Mouse (Mus musculus) mesoderm, embryonic 11.5 days (tissue): ENCODE results near the gene Neb.

Experiments used
- DNase-seq: peaks from one replicate; pipeline ENCODE4 v3.0.0-alpha.2; 2012; ENCODE audit warnings: low read depth, low spot score

The Neb gene

DNA sequence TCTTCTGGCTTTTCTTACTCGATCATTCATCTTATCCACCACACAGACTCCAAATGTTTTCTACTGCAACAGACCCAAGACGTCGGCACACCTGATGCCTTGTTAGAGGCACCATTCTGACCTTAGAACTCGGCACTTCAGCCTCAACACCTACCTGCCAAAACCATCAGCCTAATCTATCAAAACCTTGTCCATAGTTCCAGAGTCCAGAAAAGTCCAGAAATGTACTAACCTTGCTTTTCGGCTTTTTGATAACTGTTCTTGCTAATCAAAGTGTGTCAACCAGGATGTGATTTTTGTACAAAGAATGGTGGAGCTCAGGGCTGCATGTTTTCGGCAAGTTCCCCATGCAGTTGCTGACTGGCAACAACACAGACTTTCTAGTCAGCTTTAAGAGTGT is 3.6 kb downstream of the Neb start:
- DNase-seq, result no peak

DNA sequence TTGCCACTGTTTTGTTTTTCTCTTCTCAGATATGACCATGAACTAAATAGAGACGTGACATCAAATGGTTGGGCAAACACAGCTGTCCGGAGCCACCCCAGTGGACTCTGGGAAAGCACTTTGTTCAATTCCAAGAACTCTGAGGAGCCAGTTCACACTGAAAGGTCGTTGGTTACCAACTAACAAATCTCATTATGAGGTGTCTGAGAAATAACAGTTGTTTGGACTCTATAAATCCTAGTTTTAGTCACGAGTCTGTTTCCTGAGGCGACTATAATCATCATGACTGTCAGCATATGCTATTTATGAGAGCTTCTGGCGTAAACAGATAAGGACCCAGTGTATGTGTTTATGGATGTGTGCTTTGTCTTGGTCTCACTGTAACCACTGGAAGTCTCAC is 5.8 kb downstream of the Neb start:
- no peak for DNase-seq

DNA sequence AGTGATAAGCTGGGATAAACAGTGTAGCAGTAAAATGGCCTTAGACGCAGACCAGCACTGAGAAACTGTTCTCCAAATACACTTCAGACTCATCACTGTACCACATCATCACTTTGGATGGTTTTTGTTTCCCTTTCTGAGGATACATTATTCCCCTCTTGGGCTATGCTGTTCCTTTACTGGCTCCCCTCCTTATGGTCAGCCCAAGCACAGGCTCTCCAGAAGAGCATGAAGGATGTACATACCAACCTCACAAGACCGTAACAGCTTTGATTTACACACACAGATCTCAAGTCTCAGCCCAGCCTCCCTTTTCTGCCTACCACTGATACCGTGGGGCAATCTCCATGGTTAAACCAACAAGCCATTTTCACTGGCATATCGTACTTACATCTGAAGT is 6.2 kb downstream of the Neb start:
- no peak for DNase-seq

DNA sequence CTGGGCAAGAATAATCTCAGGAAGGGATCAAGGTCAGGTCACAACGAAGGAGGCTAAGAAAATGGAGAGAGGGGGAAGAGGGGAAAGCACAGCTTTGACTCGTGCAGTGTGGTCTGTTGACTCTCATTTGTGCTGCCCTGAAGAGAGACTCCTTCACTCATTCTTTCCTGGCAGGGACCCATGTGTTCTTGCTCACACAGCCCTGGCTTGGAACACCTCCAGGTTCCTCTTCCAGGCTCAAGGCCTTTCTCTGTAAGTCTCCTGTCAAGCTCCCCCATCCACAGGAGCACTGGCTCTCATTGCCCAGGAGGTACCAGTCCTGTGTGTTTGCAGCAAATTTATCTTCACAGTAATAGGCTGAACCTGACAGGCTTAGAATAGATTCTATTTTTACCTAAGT is 7.2 kb downstream of the Neb start:
- DNase-seq, result no peak

DNA sequence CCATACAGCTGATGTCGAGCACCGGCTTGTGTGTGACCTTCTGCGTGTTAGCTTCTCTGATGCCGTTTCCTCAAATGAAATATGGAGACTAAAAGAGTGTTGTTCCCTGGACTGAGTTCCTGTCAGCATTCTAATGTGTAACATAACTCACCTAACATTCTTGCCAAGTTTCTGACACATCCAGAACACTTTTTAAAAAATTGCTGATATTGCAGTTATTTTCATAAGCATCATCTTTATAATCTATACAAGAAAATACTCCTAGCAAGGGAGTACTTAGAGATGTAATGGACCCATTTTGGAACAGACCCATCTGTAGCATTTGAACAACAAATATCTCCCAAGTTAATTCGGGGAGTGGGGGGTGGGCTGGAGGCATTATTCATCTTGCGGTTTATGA is 8.7 kb downstream of the Neb start:
- DNase-seq, result no peak

DNA sequence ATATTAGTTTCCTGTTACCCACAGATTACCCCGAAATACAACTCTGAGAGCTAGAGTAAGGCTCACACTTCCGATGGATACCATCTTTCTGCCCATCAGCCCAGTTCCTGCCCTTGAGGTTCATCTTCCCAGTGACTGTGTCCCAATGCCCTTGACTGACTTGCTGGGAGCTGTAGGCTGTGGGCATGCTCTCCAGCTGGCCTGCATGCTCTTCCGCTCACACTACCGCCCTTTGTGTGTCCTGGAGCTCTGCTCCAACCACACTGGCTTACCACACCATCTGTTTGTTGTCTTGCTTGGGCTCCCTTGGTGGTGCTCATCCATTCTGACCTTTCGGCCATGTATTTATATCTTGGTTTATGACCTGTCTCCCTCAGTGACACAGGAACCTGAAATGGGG is 10.6 kb downstream of the Neb start:
- DNase-seq, result no peak

DNA sequence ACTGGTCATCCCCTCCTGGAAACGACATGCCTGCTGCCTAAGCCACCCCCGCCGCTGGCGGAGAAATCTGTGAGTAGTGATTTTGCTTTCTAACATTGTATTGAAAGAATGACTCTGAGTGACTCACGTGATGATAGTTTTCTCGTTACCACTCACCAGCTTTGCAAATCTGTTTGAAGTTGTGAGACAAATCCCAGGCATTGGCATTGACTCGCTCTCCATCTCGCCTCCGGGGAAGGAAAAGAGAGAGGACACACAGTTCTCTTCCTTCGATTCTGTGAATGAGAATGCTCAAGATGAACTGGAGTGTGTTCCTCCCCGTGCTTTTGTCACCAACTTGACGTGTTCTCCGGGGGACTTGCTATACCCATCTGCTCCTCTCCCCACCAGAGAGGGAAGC is 11.0 kb downstream of the Neb start:
- DNase-seq, result no peak

DNA sequence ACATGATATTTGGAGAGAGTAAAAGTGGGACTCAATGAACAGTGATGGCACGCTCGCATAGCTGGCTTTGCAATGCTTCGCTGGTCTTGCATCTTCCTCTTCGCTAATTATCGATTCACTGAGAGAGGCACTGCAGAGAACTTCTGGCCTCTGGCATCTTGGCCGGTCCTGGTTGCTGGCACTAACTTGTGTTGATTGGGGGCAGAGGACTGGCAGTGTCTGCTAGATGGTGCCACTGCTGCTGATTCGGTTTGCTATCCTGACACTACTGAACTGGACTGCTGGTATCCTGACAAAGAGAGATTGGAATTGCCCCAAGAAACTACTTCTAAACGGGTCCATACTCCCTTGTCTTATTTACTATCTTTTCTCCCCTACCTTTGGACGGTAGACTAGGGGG is 17.2 kb downstream of the Neb start:
- no peak for DNase-seq

DNA sequence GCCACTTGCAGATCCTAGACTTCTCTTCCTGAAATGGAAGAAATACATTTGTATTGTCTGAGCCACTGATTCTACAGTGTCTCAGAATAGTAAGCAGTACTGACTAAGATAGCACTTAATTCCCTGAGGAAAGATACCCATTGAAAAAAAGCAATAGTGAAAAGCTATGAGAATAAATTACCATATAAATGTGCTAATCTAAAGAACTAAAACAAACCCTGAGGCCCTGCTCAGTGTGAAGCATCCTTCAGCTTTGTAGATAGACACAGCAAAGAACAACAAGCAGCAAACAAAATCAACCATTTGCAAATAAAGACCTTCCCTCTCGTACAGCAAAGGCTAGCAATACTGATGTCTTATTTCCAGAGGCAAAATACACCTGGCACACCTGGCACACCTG is 18.6 kb downstream of the Neb start:
- no peak for DNase-seq

DNA sequence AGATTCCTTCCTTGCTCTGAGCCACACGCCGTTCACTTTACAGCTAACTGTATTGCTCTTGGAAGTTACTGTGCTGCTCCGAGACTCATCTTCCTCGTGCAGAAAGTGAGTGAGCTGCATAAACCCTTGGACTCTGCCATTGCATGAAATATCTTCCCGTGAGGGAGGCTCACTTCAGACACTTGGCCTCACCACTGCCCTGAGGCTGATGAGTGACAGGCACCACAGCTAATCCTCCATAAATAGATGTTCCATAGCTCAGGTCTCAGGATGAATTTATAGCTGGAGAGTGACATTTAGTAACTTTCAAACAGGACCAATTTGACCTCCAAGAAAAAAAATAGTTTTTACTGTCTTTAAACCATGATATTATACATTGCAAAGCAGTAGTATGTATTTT is 20.1 kb downstream of the Neb start:
- no peak for DNase-seq

DNA sequence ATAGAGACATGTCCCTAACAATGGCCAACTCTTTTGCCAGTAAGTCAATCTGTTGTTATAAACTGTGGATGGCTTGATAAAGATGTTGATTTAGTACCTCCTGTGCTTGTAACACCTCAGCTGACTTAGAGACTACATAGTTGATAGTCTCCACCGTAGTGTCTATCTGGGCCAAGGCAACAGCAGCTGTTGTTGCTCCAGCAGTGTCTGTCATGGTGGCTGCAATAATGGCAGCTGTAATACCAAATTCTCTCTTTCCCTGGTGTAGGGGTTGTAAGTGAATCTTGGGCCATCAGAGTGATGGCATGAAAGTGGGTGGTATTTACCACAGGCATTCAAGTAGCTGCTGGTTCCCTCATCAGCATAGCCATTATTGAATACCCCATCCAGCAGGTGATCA is 27.2 kb downstream of the Neb start:
- DNase-seq, result no peak

DNA sequence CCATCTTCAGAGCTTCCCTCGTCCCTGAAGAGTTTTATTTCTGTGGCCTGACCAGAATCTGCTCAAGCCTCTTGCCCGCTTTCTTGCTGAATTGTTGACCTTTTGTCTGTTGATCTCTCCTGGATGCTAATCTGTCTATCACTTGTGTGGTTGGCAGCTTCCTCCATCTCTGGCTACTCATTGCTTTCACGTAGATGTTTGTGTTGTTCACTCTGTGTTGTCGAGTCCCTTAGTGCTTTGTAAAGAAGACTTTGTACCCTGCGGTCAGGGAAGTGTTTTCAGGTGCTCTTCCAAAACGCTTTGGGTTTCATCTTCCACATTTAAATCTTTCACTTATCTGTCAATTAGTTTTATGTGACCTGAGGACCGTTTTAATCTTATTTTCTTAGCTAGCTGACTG is 37.3 kb downstream of the Neb start:
- DNase-seq, result no peak

DNA sequence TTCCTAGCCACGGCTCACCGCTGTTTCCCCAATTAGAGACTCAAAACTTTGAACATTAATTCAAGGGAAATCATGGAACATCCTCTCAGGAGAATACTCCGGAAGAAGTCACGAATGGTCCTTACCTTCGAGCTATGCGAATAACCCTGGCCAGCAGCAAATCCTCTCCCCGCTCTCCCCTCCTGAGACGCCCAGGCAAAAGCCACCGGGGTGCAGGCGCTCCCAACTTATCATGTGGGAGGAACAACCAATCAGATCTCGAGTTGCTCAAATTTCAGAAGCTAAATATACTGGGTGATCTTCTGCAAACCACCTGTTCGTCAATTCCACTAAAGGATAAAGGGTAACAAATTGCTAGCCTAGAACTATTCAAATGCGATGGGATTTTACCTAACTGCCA is 42.7 kb downstream of the Neb start:
- no peak for DNase-seq

DNA sequence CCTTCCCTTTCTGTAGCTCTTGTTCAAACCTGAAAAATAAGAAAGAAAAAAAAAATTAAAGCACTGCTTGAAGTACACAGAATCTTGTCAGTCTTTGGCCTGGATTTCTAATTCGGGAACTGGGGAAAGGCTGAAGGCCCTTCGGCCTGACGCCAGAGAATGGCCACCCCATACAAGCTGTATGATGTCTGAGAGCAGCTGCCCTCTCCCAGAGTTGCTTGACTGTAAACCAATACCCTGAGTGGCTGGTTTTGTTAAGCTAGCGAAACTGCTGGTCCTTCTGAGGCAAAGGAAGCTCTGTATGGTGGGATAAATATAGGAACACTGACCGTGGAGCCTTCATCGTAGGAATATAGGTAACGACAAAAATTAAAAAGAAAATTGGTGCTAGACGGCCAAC is 43.2 kb downstream of the Neb start:
- DNase-seq, result no peak

DNA sequence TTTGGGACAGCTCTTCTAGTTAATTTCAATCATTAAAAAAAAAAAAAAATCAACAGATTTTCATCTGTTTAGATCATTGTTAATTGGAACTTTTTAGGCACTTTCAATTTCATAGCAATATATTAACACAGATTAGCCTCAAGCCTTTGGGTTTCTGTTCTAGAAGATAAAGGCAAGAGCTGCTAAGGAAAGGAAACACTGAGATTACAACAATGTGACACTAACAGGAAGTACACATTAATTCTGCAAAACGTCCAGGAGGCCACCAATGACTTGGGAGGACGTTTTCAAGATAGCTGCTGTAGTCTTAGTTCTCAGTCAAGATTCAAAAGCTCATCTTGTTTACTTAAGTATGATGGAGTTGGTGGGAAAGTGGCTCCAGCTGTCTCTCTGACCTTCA is 44.7 kb downstream of the Neb start:
- DNase-seq, result no peak

DNA sequence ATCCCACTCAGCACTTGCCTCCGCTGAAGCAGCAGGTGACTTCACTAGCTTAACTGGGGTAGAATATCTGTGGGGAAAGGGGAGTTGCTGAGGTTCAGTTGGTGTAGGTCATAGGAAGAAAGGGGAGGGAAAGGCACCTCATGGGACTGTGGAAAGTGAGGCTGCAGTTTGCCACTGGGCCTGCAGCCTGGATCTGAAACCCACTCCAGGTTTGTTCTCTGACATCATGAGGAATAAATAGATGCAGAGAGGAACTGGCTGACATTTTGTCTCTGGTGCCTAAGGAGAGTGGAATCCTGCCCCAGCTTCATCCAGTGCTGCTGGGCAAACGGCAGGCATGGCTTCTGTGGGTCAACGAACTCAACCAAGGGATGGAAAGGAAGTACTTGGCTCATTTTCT is 46.5 kb downstream of the Neb start:
- DNase-seq, result no peak

DNA sequence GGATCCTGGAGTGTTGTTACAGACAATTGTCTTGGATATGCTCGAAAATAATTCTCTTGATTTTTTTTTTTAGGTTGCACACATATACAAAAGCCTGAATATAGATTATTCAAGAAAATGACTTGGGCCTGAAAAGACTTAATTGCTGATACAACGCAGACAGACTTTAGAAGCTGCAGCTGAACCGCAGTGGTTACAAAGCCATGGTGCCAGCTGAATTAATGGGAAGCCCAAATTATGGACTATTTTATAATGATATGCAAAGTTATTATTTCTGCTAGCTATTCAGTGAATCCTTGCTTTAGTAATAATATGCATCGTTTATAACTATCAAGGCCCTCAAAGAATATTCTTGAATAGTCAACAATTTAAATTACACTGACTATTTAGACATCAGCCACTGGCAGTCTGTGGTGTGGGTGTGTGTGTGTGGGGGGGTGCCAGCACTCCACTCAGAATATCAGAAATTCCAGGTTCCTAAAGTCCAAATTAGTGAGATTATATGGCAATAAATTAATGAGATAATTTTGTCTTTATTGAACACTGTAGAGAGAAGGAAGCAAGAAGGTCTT is 50.9 kb downstream of the Neb start:
- no peak for DNase-seq

DNA sequence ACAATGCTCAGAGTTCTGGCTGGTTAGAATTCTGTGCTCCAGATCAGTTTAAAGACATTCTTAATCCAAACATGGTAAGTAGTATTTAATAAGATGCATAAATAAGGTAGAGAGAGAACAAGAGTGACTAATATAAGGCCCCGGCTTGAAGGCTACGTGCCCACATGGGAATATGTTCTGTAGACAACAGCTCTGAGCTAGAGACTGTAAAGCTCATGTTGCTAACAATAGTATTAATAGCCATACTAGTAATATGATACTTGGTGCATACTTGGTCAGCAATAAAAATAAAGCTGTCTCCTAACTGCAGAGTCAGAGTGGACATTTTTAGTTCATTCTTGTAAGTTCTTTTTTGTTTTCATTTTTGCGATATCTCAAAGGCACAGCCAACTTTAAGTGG is 56.4 kb downstream of the Neb start:
- DNase-seq, result no peak

DNA sequence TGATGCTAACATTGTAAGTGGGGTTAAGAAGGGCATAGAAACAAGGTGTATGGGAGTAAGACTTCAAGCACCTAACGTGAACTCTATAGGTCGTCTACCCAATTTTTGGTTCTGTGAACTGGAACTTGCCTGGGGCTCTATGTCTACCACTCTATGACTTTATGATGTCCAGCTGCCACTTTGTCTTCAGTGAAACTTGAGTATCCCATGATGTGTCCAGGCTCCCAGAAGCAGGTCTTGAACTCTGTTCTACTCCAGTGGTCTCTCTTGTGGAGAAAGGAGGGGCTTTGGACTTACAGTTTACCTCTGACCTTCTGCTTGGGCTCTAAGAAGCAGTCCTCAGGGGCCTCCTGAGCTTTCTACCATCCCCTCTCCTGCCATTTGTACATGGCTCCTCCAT is 58.1 kb downstream of the Neb start:
- DNase-seq, result no peak

DNA sequence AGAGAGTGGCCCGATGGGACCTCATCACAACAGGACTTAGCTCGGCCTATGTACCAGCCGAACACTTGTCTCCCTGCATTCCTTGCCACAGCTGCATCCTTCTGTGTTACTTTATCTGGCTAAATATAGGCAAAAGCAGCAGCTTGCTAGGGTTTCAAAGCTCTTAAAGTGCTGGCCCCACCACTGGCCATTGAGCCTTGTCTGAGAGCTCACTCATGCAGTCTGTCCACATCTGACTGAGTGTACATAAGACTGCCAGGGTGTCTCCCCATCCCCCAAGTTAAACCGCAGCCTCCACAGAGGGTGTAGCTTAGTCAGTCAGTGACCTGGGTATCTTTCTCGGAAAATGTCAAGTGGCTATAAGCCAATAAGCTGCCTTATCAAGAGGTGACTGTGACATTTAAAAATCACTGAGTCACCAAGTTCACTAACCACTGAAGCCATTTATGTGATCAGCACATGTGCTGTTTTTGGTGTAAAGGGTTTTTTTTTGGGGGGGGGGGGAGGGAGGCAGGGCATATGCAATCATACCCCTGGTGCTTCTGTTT is 59.2 kb downstream of the Neb start:
- DNase-seq, result peak; percentile 2

DNA sequence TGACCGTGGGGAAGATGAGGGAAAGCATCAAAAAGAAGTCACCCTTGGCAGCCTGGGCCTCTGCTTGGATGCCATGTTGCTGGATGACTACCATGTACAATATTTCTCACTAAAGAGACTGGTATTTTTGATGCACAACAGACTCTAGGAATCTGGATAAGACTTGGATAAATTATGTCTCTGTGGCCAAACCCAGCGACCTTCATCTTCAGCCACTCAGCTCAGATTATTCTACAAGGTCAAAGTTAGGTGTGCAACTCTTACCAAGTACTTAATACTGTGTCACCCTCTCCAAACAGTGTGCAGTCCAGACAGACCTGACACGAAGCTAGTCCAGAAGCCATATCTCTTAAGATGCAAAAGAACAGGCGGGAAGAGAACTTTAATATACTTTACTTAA is 60.8 kb downstream of the Neb start:
- DNase-seq, result no peak

DNA sequence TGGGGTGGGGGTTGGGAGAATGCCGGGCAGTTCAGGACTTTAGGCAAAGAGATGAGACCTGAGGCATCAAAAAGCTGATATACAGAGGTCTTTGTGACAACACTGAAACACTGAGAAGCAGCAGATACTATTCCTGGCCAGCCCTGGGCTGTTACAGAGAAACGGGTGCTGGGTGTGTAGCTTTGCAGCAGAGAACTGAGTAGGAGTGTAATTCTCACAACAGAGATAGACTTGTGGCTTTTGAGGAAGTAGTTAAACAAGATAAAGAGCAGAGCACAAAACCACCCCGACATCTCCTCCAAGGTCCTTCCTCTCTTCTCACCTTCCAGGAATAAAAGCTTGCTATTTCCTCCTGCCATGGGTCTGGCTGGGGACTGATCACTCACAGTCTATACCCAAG is 62.5 kb downstream of the Neb start:
- no peak for DNase-seq

DNA sequence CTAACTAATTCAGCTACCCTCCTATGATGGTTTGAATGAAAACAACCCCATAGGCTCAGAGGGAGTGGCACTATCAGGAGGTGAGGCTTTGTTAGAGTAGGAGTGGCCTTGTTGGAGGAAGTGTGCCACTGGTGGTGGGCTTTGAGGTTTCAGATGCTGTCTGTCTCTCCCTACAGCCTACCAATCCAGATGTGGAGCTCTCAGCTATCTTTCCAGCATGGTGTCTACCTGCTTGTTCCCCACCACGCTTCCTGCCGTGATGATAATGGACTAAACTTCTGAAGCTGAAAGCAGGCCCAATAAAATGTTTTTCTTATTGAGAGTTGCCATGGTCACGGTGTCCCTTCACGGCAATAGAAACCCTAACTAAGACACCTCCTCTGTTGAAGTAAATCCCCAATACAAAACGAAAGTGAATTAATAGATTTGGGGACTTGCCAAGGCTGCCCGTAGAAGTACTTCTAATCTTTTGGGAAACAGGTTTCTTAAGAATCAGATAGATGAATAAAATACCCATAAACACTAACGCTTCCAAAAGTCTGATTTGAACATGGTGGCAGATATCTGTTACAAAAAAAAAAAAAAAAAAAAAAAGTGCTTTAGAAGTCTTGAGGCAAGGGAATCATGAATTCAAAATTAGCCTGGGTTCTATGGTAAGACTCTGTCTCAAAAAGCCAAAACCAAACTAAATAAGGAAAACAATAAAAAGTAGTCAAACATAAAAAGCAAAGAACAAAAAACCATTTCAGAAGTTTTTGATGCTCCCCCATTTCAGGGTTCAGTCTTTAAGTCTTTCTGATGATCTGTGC is 63.1 kb downstream of the Neb start:
- DNase-seq, result no peak

DNA sequence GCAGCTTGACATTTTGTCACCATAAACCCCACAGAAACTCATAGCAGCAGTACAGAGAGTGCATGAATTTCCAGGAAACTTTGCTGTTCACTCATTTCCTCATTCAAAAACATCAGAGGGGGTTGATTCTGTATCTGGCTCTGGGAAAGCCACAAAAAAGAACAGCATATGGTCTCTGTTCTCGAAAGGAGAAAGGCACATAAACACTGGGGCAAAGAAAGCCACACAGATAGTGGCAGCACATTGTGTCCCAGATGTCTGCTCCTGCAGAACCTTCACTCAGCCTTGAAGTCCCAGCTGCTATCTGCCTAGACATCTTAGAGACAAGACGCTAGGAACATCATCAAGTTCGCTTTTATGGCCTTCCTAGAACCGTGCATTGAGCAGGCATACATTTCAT is 67.5 kb downstream of the Neb start:
- no peak for DNase-seq
